Mouse (Mus musculus) adrenal gland, adult 8-10 months (tissue): ENCODE data around the gene St3gal2. TPM values are rescaled to one million over a fixed set of nuclear protein-coding genes. Genes with fewer than 3 reads are reported as not detected.
A peak's percentile ranks its signal among the peaks of the same experiment; 100 is the strongest.
"Not testable (repeated sequence)": the region's sequence is repeated elsewhere in the genome, so short reads cannot be mapped to it uniquely, and the experiment has no call there.

ENCODE experiments used
- DNase-seq: peaks from one replicate; pipeline ENCODE4 v3.0.0; 2022
- microRNA-seq, 2 experiments: library from miRNA; unstranded; fragments of <30 nt; microRNA quantifications; one replicate each; pipeline ENCODE4 v1.2.0; 2022
- total RNA-seq, 4 experiments: library from RNA; stranded (reverse); gene quantifications; 2 replicates each; pipeline ENCODE4 v1.2.4; 2022

Gene St3gal2
- total RNA-seq, 4 experiments from 2014 or later, result 19.1 to 41.1 (median 27.7) TPM

- no peak for DNase-seq
These were observed 77.1 kb downstream of the St3gal2 start for GRCm38 (mm10) chr8:110996641-110997430.

DNA sequence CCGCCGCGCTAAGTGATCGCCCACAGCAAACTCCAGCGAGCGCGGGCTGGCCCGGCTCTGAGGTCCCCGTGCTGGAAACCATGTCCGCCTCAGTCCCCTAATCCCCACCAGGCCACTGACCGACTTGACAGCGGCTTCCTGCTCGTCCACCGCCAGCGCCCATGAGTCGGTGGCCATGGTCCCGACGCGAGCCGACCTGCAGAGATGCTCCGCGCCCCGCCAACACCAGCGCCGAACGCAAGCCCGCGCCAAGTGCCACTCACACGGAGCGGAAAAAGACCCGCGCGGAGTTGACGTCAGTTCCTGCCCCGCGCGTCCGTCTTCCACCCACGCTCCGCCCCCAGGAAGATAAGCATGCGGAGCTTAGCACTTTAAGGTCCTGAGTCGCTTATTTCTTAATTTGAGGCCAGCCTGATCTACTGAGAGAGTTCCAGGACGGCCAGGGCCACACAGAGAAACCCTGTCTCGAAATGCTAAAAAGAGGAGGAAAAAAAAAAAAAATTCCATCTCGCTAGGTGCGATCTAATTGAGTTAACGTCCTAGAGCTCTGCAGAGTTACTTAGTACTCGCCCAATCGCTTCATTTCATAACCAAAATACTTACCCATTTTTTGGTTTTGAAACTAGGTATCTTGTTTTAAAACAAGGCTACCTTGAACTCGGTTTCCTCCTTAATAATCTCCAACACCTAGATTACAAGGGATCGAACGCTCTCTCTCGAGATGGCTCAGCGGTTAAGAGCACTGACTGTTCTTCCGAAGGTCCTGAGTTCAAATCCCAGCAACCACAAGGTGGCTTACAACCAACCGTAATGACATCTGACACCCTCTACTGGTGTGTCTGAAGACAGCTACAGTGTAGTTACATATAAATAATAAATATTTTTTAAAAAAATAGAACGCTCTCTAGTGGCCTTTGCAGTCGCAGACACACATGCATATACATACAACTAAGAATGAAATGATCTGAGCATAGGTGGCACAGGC, 78.1 kb downstream of the St3gal2 start, which contains the start of gene Ddx19a:
Ddx19a (minus strand) TSS at position 254 of the 985 bp plus-strand sequence.
- peak; percentile 84 for DNase-seq

- not testable (repeated sequence) for DNase-seq
These were observed 90.7 kb downstream of the St3gal2 start for GRCm38 (mm10) chr8:111010230-111010991.

Small RNAs within 50 kb of the gene (microRNA-seq; reads per million reads assigned to microRNA genes)
- 0 to 0.18 reads per million in 2 experiments for gene Mir3473d

Other genes with a start within 250 kb of the St3gal2 start
- gene Mtss1l, start 198.4 kb upstream of the St3gal2 start, total RNA-seq, result 10 to 100 TPM; 19.5 to 28.8 (median 25.1) TPM
- 100 to 1,000 TPM in 1 of 4 experiments, 10 to 100 TPM in 3; 51.6 to 101 (median 76.5) TPM for gene Il34, start 114.0 kb upstream of the St3gal2 start, total RNA-seq
- 100 to 1,000 TPM in 1 of 4 experiments, 10 to 100 TPM in 3; 76.3 to 100 (median 88.2) TPM for gene Cog4, start 73.3 kb upstream of the St3gal2 start, total RNA-seq
- 10 to 100 TPM; 68.4 to 87.8 (median 77.1) TPM for gene Sf3b3, start 73.1 kb upstream of the St3gal2 start, total RNA-seq
- 10 to 100 TPM; 11.1 to 19.0 (median 15.8) TPM for gene Fuk, start 17.4 kb upstream of the St3gal2 start, total RNA-seq
- 10 to 100 TPM; 38.7 to 52.2 (median 44.5) TPM for gene Ddx19a, start 77.9 kb downstream of the St3gal2 start, total RNA-seq
- 10 to 100 TPM; 10.1 to 14.3 (median 12.9) TPM for gene Ddx19b, start 111.8 kb downstream of the St3gal2 start, total RNA-seq
- gene Aars, start 113.2 kb downstream of the St3gal2 start, total RNA-seq, result 100 to 1,000 TPM in 3 of 4 experiments, 10 to 100 TPM in 1; 97.1 to 142 (median 126) TPM
- gene Exosc6, start 136.4 kb downstream of the St3gal2 start, total RNA-seq, result not detected
- not detected for gene Clec18a, start 172.5 kb downstream of the St3gal2 start, total RNA-seq
- gene Pdpr, start 174.7 kb downstream of the St3gal2 start, total RNA-seq, result 10 to 100 TPM; 36.7 to 47.4 (median 43.6) TPM